Mouse (Mus musculus) ES-Bruce4 (cell line): ENCODE results near the gene Hipk1. TPM values are rescaled to one million over a fixed set of nuclear protein-coding genes. Genes with fewer than 3 reads are reported as not detected.
"Not testable (repeated sequence)": the region's sequence is repeated elsewhere in the genome, so short reads cannot be mapped to it uniquely, and the experiment has no call there.

Experiments used
- H3K27ac ChIP-seq: 2 replicates; pipeline ENCODE4 v1.5.1; 2012; ENCODE audit warnings: low read length, inconsistent platforms; ENCODE audit not compliant: insufficient read depth
- H3K27me3 ChIP-seq: 2 replicates; pipeline ENCODE4 v1.6.1; 2012; ENCODE audit warnings: mild to moderate bottlenecking, low read length, inconsistent platforms; ENCODE audit not compliant: control insufficient read depth, poor library complexity, insufficient read depth, severe bottlenecking
- H3K36me3 ChIP-seq: 2 replicates; pipeline ENCODE4 v1.6.1; 2012; ENCODE audit warnings: inconsistent platforms, mild to moderate bottlenecking, low read length, moderate library complexity; ENCODE audit not compliant: control insufficient read depth, poor library complexity, insufficient read depth, severe bottlenecking
- H3K4me1 ChIP-seq: one replicate; pipeline ENCODE4 v1.8.1; 2011; ENCODE audit warnings: low read length; ENCODE audit not compliant: control insufficient read depth, insufficient read depth
- H3K4me3 ChIP-seq: 2 replicates; pipeline ENCODE4 v1.5.1; 2011; ENCODE audit warnings: low read depth, mild to moderate bottlenecking, low read length
- H3K9ac ChIP-seq: 2 replicates; pipeline ENCODE4 v1.6.1; 2012; ENCODE audit warnings: low read depth, mild to moderate bottlenecking, inconsistent platforms; ENCODE audit not compliant: poor library complexity, severe bottlenecking
- H3K9me3 ChIP-seq: replicated peaks from 2 replicates; pipeline ENCODE4 v1.6.1; 2012; ENCODE audit warnings: mild to moderate bottlenecking, low read length, inconsistent platforms; ENCODE audit not compliant: control insufficient read depth, poor library complexity, insufficient read depth, severe bottlenecking
- CTCF ChIP-seq: IDR thresholded peaks from one replicate; pipeline ENCODE4 v1.8.1; 2011; ENCODE audit warnings: low read depth, low read length
- EP300 ChIP-seq: IDR thresholded peaks from 2 replicates; pipeline ENCODE4 v1.6.1; 2011; ENCODE audit warnings: low read depth, low read length; ENCODE audit not compliant: insufficient read depth
- POLR2A ChIP-seq: IDR thresholded peaks from one replicate; pipeline ENCODE4 v1.8.1; 2011; ENCODE audit warnings: low read length; ENCODE audit not compliant: insufficient read depth
- polyA plus RNA-seq: library from polyadenylated mRNA; stranded (reverse); fragments of >200 nt; gene quantifications from 2 replicates; pipeline ENCODE4 v1.2.4, GENCODE M21; 2011; ENCODE audit warnings: low read depth; ENCODE audit not compliant: missing spikeins, insufficient read depth, insufficient read length

Hipk1 gene
- polyA plus RNA-seq, 1 experiment: 52.3 TPM

DNA sequence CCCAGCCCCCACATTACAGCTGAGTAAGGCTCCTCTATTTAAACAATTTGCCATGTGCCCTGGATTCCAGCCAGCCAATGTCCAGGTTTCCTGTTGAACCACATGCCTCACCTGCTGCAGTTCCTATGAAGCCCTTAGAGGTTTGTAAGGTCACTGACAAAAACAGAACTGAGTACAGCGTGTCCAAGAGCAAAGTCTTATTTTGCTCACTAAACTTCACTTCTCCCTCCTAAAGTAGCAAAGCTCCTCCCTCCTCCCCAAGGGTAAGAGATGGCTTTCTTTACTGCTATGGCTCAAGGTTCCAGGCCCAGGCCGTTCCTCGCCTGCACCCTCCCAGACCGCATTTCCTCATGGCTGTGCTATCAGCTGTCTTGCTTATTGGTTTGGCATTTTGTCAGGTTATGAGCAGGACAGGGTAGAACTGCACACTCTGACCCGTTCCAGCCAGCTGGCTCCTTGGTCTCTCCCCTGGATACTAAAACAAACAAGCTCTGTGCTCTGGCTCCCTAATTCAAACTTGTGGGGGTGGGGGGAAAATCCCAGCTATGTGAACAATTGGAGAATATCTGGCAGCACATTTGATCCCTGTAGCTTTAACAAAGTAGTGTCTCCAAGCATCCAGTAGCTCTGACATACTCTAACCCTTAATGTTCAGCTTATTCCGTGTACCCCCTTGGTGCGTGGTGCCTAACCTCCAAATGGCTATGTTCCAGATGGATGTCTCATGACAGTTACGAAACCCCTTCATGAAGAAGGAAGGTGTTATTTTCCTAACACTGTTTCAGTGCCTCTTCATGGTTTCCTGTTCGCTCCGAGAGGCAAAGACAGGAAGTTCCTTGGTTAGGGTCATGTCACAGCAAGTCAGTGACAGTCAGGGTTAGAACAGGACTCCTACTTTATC lies 10.5 kb upstream of the Hipk1 start:
- Histone ChIP-seq H3K9ac (no peak overlapping the region), H3K9me3 (no peaks in the 10 kb centered on the region), H3K4me1 (no peaks in the 10 kb centered on the region), H3K27me3 (no peaks in the 10 kb centered on the region), H3K36me3 (peaks cover 26% of the 10 kb centered on the region), H3K27ac (no peak overlapping the region), H3K4me3 (no peak overlapping the region)
- TF ChIP-seq EP300: no peak
- no peak for TF ChIP-seq POLR2A
- no peak for TF ChIP-seq CTCF

DNA sequence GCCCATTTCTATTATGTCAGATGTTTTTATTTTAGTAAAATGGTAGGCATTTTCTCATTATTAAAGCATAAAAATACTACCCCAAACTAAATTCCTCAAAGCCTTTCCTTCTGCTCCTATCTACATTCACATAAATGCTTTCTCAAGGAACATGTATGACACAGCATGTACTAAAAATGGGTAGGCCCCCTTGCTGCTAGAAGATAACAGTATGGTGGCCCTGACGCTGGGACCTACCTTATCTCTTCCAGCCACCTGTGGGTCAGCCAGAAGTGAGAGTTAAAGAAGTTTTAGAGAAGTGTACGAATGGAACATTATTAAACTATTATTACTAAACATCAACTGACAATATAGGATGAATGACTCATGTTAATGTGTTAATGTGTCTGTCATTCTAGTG lies 8.1 kb upstream of the Hipk1 start:
- no peaks in the 10 kb centered on the region for H3K4me1 ChIP-seq
- H3K4me3 ChIP-seq: no peak overlapping the region
- H3K9me3 ChIP-seq: no peaks in the 10 kb centered on the region
- TF ChIP-seq CTCF: no peak
- no peak for TF ChIP-seq EP300
- TF ChIP-seq POLR2A: no peak
- no peaks in the 10 kb centered on the region for H3K27me3 ChIP-seq
- no peak overlapping the region for H3K9ac ChIP-seq
- peaks cover 15% of the 10 kb centered on the region for H3K36me3 ChIP-seq
- H3K27ac ChIP-seq: no peak overlapping the region

DNA sequence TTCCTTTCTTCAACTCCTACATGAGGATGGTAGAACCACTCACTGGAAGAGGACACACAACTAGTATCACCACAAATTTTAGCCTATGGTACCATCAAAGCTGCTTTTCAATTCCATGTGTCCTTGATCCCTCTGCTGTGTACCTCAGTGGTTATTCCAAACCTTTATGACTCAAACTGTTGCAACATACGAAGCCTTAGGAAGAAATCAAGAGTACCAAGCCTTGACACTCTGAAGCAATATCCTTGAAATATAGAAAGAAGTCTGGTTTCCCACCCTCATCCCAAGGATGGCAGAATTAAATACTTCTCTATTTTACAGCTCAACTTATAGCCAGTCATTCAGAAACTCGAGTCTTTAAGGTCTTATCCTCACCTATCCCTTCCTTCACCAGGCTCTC lies 5.0 kb upstream of the Hipk1 start:
- Histone ChIP-seq H3K4me1 (no peaks in the 10 kb centered on the region), H3K9me3 (no peaks in the 10 kb centered on the region), H3K36me3 (no peaks in the 10 kb centered on the region), H3K4me3 (no peak overlapping the region), H3K27ac (no peak overlapping the region), H3K27me3 (no peaks in the 10 kb centered on the region), H3K9ac (no peak overlapping the region)
- no peak for TF ChIP-seq CTCF
- no peak for TF ChIP-seq EP300
- no peak for TF ChIP-seq POLR2A

DNA sequence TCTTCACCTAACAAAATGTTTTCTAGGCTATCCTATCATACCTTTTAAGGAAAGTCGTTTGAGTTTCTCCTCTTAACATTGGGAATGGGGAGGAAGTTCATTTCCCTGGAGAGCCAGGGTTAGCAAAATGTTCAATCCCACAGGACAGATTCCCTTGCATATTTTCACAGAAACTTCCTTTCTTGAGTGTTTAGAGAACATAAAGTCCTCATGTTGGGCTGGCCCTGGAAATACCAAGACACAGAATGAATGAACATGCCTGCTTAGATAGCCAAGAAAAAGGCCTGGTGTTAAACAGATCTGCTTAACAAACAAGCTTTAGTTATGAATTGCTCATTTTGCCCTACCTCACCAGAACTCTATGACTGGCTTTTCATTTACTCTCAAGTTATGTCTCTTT lies 1.2 kb upstream of the Hipk1 start:
- Histone ChIP-seq H3K9me3 (no peaks in the 10 kb centered on the region), H3K9ac (no peak overlapping the region), H3K27me3 (no peaks in the 10 kb centered on the region), H3K4me1 (peaks cover 1% of the 10 kb centered on the region), H3K27ac (no peak overlapping the region; the same call in 1 of the 2 replicates), H3K4me3 (no peak overlapping the region), H3K36me3 (no peaks in the 10 kb centered on the region)
- TF ChIP-seq CTCF (no peak), EP300 (no peak), POLR2A (no peak)

DNA sequence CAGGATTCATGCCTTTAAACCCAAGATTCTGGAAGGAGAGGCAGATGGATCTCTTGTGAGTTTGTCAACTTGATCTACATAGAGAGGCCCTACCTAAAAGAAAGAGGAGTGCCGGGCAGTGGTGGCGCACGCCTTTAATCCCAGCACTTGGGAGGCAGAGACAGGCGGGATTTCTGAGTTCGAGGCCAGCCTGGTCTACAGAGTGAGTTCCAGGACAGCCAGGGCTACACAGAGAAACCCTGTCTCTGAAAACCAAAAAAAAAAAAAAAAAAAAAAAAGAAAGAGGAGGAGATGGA lies 696 bp upstream of the Hipk1 start:
- H3K4me3 ChIP-seq, H3K27me3 ChIP-seq, H3K36me3 ChIP-seq, H3K4me1 ChIP-seq, H3K9me3 ChIP-seq: not testable (repeated sequence)
- H3K27ac ChIP-seq: 0 out of 2 replicates have a peak overlapping the region, but pooled peaks have one; percentile 20
- peak overlapping the region; percentile 90 for H3K9ac ChIP-seq

DNA sequence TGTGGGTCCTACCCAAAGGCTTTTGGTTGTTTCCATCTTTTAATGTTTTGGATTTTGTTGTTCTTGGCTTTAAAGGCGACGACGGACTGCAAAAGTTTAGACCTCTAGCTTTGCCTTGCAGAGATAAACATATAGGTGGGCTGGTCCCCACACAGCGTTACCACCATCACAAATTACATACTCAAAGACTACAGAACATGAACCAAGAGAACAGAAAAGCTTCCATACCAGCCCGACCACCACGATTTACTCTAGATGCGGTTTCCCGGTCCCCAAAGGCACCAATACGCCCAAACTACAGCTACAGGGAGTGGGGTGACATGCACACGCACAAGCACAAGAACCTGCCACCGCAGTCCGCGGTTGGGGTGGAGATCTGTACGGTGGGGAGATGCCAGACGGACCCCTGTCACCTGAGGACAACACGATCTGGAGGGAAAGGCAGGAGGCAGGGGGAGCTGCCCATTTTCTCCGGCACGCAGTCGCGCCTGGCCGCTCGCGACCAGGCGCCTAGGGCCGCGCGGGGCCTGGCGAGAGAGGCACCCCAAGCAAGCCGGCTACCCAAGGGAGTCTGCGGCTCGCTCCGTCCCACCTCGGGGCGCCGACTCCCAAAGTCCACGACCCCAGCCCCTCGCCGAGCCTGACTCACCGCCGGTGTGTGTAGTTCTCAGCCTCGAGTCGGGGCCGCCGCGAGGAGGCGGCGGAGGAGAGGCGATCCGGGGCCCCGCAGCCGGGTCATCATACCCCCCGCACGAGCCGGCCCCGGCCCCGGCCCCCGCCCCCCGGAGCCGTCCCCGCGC lies 817 bp downstream of the Hipk1 start:
- H3K36me3 ChIP-seq: no peaks in the 10 kb centered on the region
- peaks cover 1% of the 10 kb centered on the region for H3K4me1 ChIP-seq
- peak overlapping the region; percentile 12 for H3K27ac ChIP-seq
- no peaks in the 10 kb centered on the region for H3K9me3 ChIP-seq
- H3K9ac ChIP-seq: peak overlapping the region; percentile 90
- TF ChIP-seq POLR2A (no peak), CTCF (no peak), EP300 (no peak)
- peak overlapping the region; percentile 99 for H3K4me3 ChIP-seq
- no peaks in the 10 kb centered on the region for H3K27me3 ChIP-seq
